Mouse (Mus musculus) heart, postnatal 4 days (tissue): ENCODE data around the gene Ercc4. TPM values are rescaled to one million over a fixed set of nuclear protein-coding genes. Genes with fewer than 3 reads are reported as not detected.
"Not testable (repeated sequence)": the region's sequence is repeated elsewhere in the genome, so short reads cannot be mapped to it uniquely, and the experiment has no call there.

Experiments
- DNase-seq: peaks from one replicate; pipeline ENCODE4 v3.0.0; 2021
- total RNA-seq, 2 experiments: library from RNA; stranded (reverse); gene quantifications; 2 replicates each; pipeline ENCODE4 v1.2.3; 2021

Ercc4 gene
- total RNA-seq = 10 to 100 TPM; 10.9 to 12.3 TPM

DNA sequence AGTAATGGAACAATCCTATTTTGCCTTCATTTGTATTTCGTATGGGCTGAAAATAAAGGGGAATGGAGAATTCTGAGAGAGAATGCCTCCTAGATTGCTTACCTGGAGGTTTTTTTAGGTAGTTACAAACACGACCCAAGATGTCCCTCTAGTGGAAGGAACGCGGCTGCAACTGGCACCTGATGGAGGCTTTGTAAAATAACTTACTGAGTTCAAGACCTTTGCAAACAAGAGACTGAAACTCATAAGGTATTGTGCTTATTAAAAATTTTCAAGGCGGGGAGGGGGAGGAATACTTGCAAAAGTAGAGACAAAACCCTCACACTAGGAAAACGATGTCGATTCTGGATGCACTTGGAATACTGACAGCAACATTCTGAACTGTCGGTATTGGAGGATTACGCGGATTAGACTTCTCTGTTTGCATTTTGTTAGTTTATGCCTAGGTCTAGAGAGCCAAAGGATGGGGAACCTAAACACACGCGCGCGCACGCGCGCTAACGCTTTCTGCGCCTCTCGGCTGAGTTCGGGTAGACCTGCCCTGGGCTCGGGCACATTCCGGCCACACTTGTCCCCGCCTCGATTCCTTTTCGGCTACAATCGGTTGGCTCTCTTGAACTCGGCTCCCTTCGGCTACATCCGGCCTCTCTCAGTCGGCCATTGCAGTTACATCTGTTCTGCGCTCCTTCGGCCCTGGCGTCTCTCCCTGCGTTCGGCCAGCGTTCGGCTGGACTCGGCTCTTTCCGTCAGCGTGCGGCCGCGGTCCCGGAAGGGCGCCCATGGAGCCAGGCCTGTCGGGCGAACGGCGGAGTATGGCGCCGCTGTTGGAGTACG is at the start of gene Ercc4:
Ercc4 (plus strand) TSS at position 529 of the 834 bp plus-strand sequence.
- peak; percentile 98 for DNase-seq

DNA sequence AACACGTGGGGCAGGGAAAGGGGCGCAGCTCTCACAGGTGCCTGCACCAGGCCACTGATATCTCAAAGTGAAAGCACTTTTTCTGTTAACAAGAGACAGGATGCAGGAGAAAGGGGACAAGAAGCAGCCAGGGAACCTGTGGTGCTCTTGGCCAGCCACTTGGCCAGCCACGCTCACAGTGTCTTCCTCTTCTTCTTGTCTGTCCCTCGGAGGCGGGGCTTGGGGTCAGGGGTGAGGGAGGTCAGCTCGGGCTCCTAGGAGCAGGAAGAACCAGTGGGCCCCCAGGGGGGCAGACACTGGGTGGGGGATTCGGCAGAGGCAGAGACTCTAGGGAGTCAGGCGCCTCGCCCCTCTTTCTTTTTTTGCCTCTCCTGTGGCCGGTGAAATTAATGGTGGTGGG is 48.4 kb upstream of the Ercc4 start:
- DNase-seq = no peak

DNA sequence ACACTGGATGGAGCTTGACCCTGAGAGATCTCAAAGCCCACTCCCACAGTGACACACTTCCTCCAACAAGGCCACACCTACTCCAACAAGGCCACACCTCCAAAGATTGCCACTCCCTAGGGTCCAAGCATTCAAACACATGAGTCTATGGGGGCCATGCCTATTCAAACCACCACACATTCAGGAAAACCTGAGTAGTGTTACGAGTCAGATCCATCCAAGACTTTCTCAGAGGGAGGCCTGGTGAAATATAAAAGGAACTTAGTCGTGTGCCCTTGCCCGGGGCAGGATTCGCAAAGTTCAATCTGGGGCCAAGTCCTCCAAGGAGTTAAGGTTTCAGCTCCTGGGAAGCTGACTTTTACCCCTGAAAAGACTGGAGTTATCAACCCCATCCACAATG is 35.3 kb upstream of the Ercc4 start:
- no peak for DNase-seq

- DNase-seq = no peak
Observed at GRCm38 (mm10) chr16:13080161-13080560, 29.3 kb upstream of the Ercc4 start.

DNA sequence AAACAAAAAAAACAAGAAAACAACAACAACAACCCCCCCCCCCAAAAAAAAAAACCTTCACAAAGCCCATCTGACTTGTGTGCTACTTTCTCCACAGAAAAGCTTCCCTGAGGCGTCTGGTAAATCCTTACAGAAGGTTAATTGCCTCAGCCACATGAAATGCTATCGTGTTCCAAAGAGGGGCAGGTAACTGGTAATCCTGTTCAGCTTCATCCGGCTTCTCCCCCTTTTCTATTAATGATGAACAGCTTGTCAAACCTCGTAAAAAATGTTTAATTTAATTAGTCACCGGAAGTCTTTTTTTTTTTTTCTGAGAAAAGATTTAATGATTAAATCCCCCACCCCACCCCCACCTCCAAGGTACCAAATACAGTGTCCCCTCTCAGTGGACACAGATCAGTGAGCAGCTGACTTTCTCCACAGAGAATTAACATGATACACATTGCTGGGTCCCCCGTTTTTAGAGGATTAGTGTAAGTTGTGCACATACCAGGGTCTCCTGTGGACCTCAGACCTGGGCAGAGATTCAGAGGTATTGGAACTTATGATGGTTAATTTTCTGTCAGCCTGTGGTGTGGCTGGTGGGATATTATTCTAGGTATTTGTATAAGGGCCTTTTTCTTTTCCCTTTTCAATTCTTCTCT is 26.2 kb upstream of the Ercc4 start:
- no peak for DNase-seq

DNA sequence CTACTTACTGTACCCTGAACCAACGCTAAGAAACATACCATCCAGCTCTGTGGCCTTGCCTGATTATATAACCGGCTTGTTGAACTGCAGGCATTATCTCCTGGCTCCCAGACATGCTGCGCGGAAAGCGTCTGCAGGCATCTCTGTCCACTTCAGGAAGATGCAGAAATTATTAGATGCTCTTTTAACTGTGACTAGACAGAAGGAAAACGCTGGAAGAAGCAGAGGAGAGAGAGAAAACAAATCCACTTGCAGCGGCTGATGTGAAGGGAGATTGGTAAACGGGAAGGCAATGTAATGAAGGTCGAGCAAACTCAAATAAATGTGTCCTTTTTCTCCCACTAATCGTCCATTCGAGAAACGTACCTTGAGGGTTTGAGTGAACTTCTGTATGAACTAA is 1.1 kb upstream of the Ercc4 start:
- DNase-seq = no peak

- no peak for DNase-seq
Observed at GRCm38 (mm10) chr16:13109990-13110595, 609 bp downstream of the Ercc4 start.

DNA sequence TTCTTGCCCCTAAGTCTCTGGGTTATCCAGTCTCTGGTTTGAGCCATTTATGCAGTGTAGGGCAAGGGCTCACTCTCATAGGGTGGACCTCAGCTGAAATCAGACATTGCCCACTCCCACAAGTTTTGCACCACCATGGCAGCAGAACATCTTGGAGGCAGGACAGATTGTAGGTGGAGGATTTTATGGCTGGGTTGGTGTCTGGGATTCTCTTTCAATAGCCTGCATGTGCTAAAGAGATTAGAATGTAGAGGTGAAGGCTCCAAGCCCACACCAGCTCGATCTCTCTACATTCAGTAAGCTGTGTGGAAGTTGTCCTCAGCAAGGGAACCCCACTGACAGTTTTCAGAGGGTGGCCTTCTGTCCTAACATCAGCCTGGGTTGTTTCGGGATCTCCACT is 5.3 kb downstream of the Ercc4 start:
- DNase-seq = no peak

- DNase-seq = not testable (repeated sequence)
Observed at GRCm38 (mm10) chr16:13115466-13115865, 6.0 kb downstream of the Ercc4 start.

DNA sequence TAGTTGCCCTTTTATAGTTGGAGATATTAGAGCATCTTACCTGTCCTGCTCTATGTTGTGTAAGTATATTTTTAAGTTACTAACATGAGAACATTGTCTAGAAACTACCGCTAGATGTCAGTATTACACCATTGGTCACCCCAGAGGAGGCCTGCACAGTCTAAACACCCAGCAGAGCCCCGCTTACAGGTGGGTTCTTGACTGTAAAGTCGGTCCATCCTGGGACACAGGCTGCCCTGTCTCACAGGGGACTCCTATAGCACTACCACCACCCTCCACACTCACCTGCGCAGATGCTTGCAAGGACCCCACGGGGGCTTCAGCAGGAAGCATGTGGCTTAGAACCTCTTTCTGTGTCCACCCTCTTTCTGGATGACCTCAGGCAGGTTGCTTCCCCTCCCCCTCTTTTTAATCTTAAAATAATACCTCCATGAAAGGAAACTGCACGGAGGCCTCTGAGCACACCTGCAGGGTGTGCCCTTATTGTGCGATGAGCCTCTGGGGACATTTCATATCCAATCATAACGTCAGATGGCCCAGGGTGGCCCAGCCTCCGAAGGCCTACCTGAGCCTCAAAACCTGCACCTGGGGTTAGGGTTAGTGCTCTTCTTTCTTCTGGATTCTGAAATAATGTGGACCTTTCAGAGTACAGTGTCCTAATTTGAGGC is 7.9 kb downstream of the Ercc4 start:
- peak; percentile 54 for DNase-seq

GRCm38 (mm10) chr16:13117967-13118430 is 8.5 kb downstream of the Ercc4 start:
- no peak for DNase-seq

DNA sequence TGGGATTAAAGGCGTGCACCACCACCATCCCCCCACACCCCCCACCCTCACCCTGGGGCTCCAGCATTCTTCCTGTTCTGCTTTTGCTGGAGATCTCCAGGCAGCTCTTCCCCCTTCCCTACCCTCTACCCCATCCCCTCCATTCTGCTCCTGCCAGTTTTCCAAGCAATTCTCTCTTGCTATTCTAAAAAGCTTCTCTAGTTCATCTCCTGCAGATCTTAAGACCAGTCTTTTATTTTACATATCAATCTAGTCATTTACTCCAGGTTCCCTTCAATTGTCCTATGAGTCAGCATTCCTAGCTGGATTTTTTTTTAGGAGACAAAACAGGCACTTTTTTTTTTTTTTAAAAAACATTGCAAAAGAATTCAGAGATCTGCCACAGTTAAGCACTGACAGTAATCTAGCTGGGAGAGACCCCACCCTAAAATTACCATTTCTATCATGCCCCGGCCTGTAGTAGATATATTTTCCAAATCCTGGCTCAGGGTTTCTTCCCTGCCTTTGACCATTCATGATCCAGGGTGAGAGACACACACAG is 9.3 kb downstream of the Ercc4 start:
- DNase-seq = no peak

- no peak for DNase-seq
Observed at GRCm38 (mm10) chr16:13119641-13120350, 10.3 kb downstream of the Ercc4 start.

DNA sequence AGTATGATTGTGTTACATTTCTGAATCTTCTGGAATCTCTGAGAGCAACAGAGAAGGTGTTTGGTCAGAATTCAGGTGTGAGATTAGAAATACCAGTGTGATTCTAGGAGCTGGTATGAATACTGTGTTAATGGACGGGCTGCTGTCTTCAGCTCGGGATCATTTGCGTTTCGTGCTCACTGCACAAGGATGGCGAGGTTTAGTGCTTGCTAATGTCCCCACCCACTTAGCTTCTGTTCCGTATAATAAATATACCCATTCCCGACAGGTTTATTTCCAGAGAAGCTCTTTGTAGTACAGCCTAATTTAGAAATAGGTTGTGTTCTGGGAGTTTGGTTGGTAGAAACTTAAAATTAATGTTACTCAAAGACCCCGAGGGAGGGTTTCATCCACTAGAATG is 15.9 kb downstream of the Ercc4 start:
- no peak for DNase-seq

- no peak for DNase-seq
Observed at GRCm38 (mm10) chr16:13127566-13127965, 18.1 kb downstream of the Ercc4 start.

DNA sequence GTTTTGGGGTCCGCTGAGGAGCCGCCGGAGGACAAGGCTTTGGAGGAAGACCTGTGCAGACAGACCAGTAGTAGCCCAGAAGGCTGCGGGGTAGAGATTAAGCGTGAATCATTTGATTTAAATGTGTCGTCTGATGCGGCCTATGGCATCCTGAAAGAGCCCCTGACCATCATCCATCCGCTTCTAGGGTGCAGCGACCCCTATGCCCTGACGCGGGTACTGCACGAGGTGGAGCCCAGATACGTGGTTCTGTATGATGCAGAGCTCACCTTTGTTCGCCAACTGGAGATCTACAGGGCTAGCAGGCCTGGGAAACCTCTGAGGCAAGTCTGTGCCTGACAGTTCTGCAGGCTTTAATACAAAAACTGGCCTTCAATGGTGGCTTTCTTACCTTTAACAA is 20.9 kb downstream of the Ercc4 start:
- DNase-seq = peak; percentile 54

- DNase-seq = no peak
Observed at GRCm38 (mm10) chr16:13141220-13141619, 31.7 kb downstream of the Ercc4 start.

- no peak for DNase-seq
Observed at GRCm38 (mm10) chr16:13143932-13144331, 34.4 kb downstream of the Ercc4 start.

- DNase-seq = no peak
Observed at GRCm38 (mm10) chr16:13144682-13145410, 35.4 kb downstream of the Ercc4 start.

GRCm38 (mm10) chr16:13146231-13146630 is 36.7 kb downstream of the Ercc4 start:
- no peak for DNase-seq
